Mouse (Mus musculus) heart, postnatal 0 days (tissue): ENCODE results near the gene Miga1. TPM values are rescaled to one million over a fixed set of nuclear protein-coding genes. Genes with fewer than 3 reads are reported as not detected.

Experiments used
- ATAC-seq: fragments of 200-750 bp; cut with Nextera tagmentation; 2 replicates; pipeline ENCODE4 v1.8.0; 2017; ENCODE audit warnings: low read depth, moderate number of reproducible peaks, moderate library complexity; ENCODE audit not compliant: insufficient read depth
- DNase-seq: peaks from one replicate; pipeline ENCODE4 v3.0.0-alpha.2; 2016; ENCODE audit warnings: low spot score
- H3K27ac ChIP-seq: fragments of 300-500 bp; sonication (generic); 2 replicates; pipeline ENCODE4 v1.5.1; 2014; ENCODE audit warnings: low read depth, mild to moderate bottlenecking
- H3K27me3 ChIP-seq: fragments of 300-500 bp; sonication (generic); 2 replicates; pipeline ENCODE4 v1.6.1; 2014; ENCODE audit warnings: low read length, mixed read lengths; ENCODE audit not compliant: control insufficient read depth, insufficient read depth
- H3K36me3 ChIP-seq: fragments of 300-500 bp; sonication (generic); replicated peaks from 2 replicates; pipeline ENCODE4 v1.6.1; 2014; ENCODE audit warnings: low read length, mixed read lengths; ENCODE audit not compliant: control insufficient read depth, insufficient read depth
- H3K4me1 ChIP-seq: fragments of 300-500 bp; sonication (generic); 2 replicates; pipeline ENCODE4 v1.6.1; 2014; ENCODE audit warnings: antibody characterized with exemption; ENCODE audit not compliant: control insufficient read depth, insufficient read depth
- H3K4me2 ChIP-seq: fragments of 300-500 bp; sonication (generic); 2 replicates; pipeline ENCODE4 v1.6.1; 2014; ENCODE audit warnings: low read depth, mild to moderate bottlenecking, low read length, moderate library complexity
- H3K4me3 ChIP-seq: fragments of 300-500 bp; sonication (generic); 2 replicates; pipeline ENCODE4 v1.5.1; 2014; ENCODE audit warnings: low read depth, low read length
- H3K9ac ChIP-seq: fragments of 300-500 bp; sonication (generic); replicated peaks from 2 replicates; pipeline ENCODE4 v1.6.1; 2014; ENCODE audit warnings: low read depth, low read length, mixed read lengths
- H3K9me3 ChIP-seq: fragments of 300-500 bp; sonication (generic); replicated peaks from 2 replicates; pipeline ENCODE4 v1.6.1; 2016; ENCODE audit warnings: low read length; ENCODE audit not compliant: control insufficient read depth
- CTCF ChIP-seq: IDR thresholded peaks from 2 replicates; pipeline ENCODE4 v1.5.1; 2016; ENCODE audit warnings: antibody characterized with exemption, control low read depth, low read depth
- EP300 ChIP-seq: IDR thresholded peaks from 2 replicates; pipeline ENCODE4 v1.6.1; 2016; ENCODE audit warnings: antibody characterized with exemption, low read depth
- WGBS: fragments of 180-500 bp; shearing (Covaris S2); extraction: QIAGEN DNeasy Blood & Tissue Kit; methylation state at CpG from one replicate; pipeline ENCODE4 v1.1.7; 2014; 5-methylcytosine and 5-hydroxymethylcytosine counted together
- polyA plus RNA-seq: library from polyadenylated mRNA; unstranded; fragments of >200 nt; fragmentation: Nextera tagmentation; extraction: Ambion mirVana; gene quantifications from 2 replicates; pipeline ENCODE4 v1.2.1, GENCODE M21; 2015
- total RNA-seq: library from RNA; depleted of rRNA; stranded (reverse); fragments of >200 nt; gene quantifications from 2 replicates; pipeline ENCODE4 v1.2.3, GENCODE M21; 2014; ENCODE audit warnings: low replicate concordance

Miga1 gene
- total and polyA plus RNA-seq, 2 experiments from 2014 or later, result 9.0 to 9.8 TPM

- no peak for TF ChIP-seq EP300
- no peak for TF ChIP-seq CTCF
- Histone ChIP-seq H3K9me3 (no peaks in the 10 kb centered on the region), H3K9ac (no peak overlapping the region), H3K4me2 (no peak overlapping the region), H3K4me3 (no peak overlapping the region), H3K4me1 (peaks cover 9% of the 10 kb centered on the region; the same call in 1 of the 2 replicates), H3K27ac (no peak overlapping the region), H3K27me3 (no peaks in the 10 kb centered on the region), H3K36me3 (0 out of 2 replicates have a peak, but pooled peaks cover 5% of the 10 kb centered on the region)
- DNase-seq, result no peak
- ATAC-seq, result no peak
- 85% methylated on average over 10 of the region's 10 CpGs for WGBS
Observed at GRCm38 (mm10) chr3:152348011-152348830, 8.0 kb upstream of the Miga1 start.

DNA sequence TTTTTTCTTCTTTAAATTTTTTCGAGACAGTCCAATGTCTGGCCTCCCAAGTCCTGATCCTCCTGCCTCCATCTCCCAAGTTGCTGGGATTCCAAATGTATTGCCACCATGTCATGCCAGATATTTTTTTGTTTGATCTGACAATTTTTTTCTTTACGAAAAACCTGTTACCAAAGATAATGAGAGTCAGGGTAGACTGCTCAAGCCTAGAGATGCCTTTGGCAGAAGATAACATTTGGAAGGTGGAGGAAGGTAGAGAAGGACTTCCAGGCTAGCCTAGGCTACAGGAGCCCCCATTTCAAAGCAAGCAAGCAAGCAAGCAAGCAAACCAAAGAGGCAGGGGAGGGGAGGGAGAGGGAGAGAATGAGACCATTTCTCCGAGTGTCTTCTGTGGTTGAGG, 7.0 kb upstream of the Miga1 start:
- Histone ChIP-seq H3K9ac (peak overlapping the region; percentile 90), H3K4me1 (peaks cover 9% of the 10 kb centered on the region; the same call in 1 of the 2 replicates), H3K27ac (no peak overlapping the region), H3K27me3 (no peaks in the 10 kb centered on the region), H3K9me3 (no peaks in the 10 kb centered on the region), H3K36me3 (0 out of 2 replicates have a peak, but pooled peaks cover 5% of the 10 kb centered on the region), H3K4me2 (peak overlapping the region; percentile 66), H3K4me3 (peak overlapping the region; percentile 61)
- WGBS, result 33% methylated on average over 3 of the region's 3 CpGs
- TF ChIP-seq EP300, result no peak
- TF ChIP-seq CTCF, result no peak
- ATAC-seq, result no peak
- DNase-seq, result no peak

DNA sequence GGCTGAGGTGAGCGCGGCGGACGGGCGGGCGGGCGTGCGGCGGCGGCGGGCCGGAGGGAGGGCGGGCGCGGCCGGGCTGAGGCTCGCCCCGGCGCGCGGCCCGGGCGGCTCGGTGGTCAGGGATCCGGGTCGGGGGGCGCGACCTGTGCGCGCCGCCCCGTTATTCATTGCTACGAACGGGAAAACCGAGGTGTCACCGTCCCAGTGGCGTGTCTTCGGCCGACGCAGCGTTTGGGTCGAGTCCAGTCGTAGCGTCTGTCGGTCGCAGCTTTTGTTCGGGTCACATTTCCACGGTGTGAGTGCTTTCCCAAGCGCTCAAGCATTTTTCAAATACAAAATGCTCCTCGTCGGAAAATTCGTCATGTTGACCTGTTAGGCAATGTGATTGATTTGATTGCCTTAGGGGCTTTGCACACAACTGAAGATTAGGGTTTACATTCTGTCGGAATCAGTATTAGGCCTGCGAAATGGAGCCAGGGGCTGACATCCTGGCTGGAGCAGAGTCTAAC, 6.5 kb upstream of the Miga1 start:
- under 1% methylated on average over 45 of the region's 54 CpGs for WGBS
- TF ChIP-seq EP300 (no peak), CTCF (no peak)
- Histone ChIP-seq H3K4me2 (peak overlapping the region; percentile 66), H3K9ac (peak overlapping the region; percentile 90), H3K27me3 (no peaks in the 10 kb centered on the region), H3K9me3 (no peaks in the 10 kb centered on the region), H3K27ac (peak overlapping the region; percentile 86), H3K36me3 (0 out of 2 replicates have a peak, but pooled peaks cover 5% of the 10 kb centered on the region), H3K4me3 (peak overlapping the region; percentile 61), H3K4me1 (peaks cover 9% of the 10 kb centered on the region; the same call in 1 of the 2 replicates)
- DNase-seq (peak; percentile 24), ATAC-seq (peak; percentile 59)

DNA sequence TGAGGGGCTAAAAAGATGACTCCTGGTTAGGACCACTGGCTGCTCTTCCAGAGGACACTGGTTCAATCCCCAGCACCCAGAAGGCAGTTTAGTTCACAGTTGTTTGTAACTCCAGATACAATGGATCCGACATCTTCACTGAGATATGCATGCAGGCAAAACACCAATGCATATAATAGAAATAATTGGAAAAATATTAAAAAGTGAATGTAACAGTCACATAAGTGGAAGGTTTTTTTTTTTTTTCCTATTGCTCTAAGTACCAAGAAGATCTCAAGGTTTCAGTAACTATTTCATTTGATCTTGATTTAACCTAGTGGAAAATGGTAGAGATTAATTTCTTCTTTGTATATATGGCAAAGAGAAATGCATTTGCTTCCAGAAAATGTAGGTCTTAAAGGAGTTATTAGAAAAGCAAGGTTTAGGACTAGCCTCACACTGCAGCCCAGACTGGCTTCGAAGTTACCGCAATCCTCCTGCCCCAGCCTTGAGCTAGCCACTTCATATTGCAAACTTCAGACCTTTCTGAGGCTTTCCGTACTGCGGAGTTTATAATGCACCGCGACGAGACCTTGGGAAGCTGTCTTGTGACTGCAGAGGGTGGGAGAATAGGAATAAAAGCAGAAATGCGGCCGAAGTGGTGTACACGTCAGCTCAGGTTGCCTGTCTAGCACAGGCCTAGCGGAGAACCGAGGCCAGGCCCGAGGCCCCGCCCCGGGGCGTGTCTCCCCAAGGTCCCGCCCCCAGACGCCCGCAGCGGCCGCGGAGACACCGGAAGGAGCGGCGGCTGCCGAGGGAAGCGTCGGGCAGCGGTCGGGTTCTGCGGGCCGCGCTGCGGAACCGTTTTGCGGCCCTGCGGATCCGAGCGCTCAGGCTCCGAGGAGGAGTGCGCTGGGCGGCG, 5.8 kb upstream of the Miga1 start, which contains the start of gene Usp33:
Gene Usp33, plus strand, starts transcription at position 747 of the 901 bp plus-strand sequence.
- WGBS, result 7% methylated on average over 42 of the region's 44 CpGs
- ATAC-seq, result peak; percentile 98

GRCm38 (mm10) chr3:152342961-152343517, 2.8 kb upstream of the Miga1 start:
- Histone ChIP-seq H3K4me3 (no peak overlapping the region), H3K4me1 (peaks cover 7% of the 10 kb centered on the region; the same call in 1 of the 2 replicates), H3K27ac (no peak overlapping the region), H3K4me2 (no peak overlapping the region), H3K27me3 (no peaks in the 10 kb centered on the region), H3K9me3 (no peaks in the 10 kb centered on the region), H3K9ac (no peak overlapping the region), H3K36me3 (no peaks in the 10 kb centered on the region)
- no peak for DNase-seq
- WGBS, result 82% methylated on average over 15 of the region's 15 CpGs
- ATAC-seq, result no peak
- no peak for TF ChIP-seq EP300

More for the DNA sequence above, 5.8 kb upstream of the Miga1 start, which contains the start of gene Usp33:
- TF ChIP-seq EP300 (no peak), CTCF (no peak)
- peak within 1 kb of the TSS; percentile 66 for H3K4me2 ChIP-seq
- 0 out of 2 replicates have a peak, but pooled peaks cover 5% of the 10 kb centered on the region for H3K36me3 ChIP-seq
- H3K27me3 ChIP-seq, result no peaks in the 10 kb centered on the region
- H3K9me3 ChIP-seq, result no peaks in the 10 kb centered on the region
- H3K27ac ChIP-seq, result peak within 1 kb of the TSS; percentile 86
- peaks cover 9% of the 10 kb centered on the region; the same call in 1 of the 2 replicates for H3K4me1 ChIP-seq
- peak within 1 kb of the TSS; percentile 90 for H3K9ac ChIP-seq
- H3K4me3 ChIP-seq, result peak within 1 kb of the TSS; percentile 61
- peak; percentile 86 for DNase-seq
